Mouse (Mus musculus) heart, adult 11 months (tissue): ENCODE measurements around the gene Osbp.
A peak's percentile ranks its signal among the peaks of the same experiment; 100 is the strongest.

Experiments
- DNase-seq: peaks from one replicate; pipeline ENCODE4 v3.0.0; 2022

The Osbp gene

GRCm38 (mm10) chr19:12012615-12013014, 46.9 kb downstream of the Osbp start:
- DNase-seq = no peak

- peak; percentile 99 for DNase-seq
Observed at GRCm38 (mm10) chr19:12013228-12013627, 47.5 kb downstream of the Osbp start.

GRCm38 (mm10) chr19:12015708-12016107, 50.0 kb downstream of the Osbp start:
- no peak for DNase-seq

GRCm38 (mm10) chr19:12016192-12016591, 50.5 kb downstream of the Osbp start:
- no peak for DNase-seq

- DNase-seq = peak; percentile 92
Observed at GRCm38 (mm10) chr19:12024149-12024548, 58.4 kb downstream of the Osbp start.

- DNase-seq = no peak
Observed at GRCm38 (mm10) chr19:12025333-12025732, 59.6 kb downstream of the Osbp start.

GRCm38 (mm10) chr19:12026606-12027005, 60.9 kb downstream of the Osbp start:
- DNase-seq = no peak

GRCm38 (mm10) chr19:12037727-12038126, 72.0 kb downstream of the Osbp start:
- no peak for DNase-seq

GRCm38 (mm10) chr19:12041217-12041616, 75.5 kb downstream of the Osbp start, which contains the start of gene Olfr1423:
Olfr1423 (minus strand) TSS chr19:12041317.
- no peak for DNase-seq

- DNase-seq = no peak
Observed at GRCm38 (mm10) chr19:12043163-12043562, 77.4 kb downstream of the Osbp start.
